Mouse (Mus musculus) G1E-ER4 (cell line): ENCODE results near the gene Tiprl. TPM values are rescaled to one million over a fixed set of nuclear protein-coding genes. Genes with fewer than 3 reads are reported as not detected.

ENCODE experiments used
- GATA1 ChIP-seq: IDR thresholded peaks from one replicate; pipeline ENCODE4 v1.8.0; 2012; ENCODE audit warnings: low read length, inconsistent platforms
- polyA plus RNA-seq: library from polyadenylated mRNA; stranded (reverse); fragments of >175 nt; gene quantifications from 2 replicates; pipeline ENCODE4 v1.2.3, GENCODE M21; 2012

Gene Tiprl
- polyA plus RNA-seq, 1 experiment: 16.0 TPM

GRCm38 (mm10) chr1:165230691-165231090, 6.1 kb downstream of the Tiprl start:
- no peak for TF ChIP-seq GATA1

DNA sequence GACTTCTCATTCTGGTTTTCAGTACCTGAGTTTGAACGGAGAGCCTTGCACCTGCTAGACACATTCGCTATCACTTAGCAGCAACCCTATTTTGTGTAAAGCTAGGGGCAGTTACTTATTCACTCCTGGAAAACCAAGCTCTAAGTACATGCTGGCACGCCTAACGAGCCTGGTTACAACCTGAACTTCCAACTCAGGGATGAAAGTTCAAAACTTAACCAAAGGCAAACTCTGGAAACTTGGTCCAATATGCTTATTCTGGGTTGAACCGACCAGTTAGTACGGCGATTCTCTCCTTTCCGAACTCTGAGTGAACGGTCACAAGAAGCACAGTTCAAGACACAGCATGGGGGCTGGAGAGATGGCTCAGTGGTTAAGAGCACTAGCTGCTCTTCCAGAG, 7.2 kb downstream of the Tiprl start:
- TF ChIP-seq GATA1: no peak

- no peak for TF ChIP-seq GATA1
Measured at GRCm38 (mm10) chr1:165217023-165217589, 19.7 kb downstream of the Tiprl start.

DNA sequence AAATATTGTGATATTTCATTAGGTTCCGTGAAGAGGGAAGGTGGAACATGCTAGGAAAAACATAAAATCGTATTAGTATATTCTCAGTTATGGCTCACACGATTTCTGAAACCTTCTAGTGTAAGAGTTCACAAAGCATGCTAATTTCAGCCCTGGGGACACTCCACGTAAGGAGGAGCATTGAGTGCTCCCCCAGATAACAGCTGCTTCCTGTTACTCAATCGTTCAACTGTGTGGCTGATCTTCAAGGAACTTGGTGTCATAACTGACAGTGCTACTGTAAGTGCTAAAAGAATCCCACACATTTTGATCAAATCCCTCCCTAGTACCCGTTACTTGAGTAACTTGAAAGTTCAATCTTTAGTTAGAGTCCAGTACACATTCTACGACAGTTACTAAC, 21.0 kb downstream of the Tiprl start:
- no peak for TF ChIP-seq GATA1

GRCm38 (mm10) chr1:165205591-165205990, 31.2 kb downstream of the Tiprl start:
- no peak for TF ChIP-seq GATA1

GRCm38 (mm10) chr1:165203488-165204035, 33.2 kb downstream of the Tiprl start:
- TF ChIP-seq GATA1: no peak

DNA sequence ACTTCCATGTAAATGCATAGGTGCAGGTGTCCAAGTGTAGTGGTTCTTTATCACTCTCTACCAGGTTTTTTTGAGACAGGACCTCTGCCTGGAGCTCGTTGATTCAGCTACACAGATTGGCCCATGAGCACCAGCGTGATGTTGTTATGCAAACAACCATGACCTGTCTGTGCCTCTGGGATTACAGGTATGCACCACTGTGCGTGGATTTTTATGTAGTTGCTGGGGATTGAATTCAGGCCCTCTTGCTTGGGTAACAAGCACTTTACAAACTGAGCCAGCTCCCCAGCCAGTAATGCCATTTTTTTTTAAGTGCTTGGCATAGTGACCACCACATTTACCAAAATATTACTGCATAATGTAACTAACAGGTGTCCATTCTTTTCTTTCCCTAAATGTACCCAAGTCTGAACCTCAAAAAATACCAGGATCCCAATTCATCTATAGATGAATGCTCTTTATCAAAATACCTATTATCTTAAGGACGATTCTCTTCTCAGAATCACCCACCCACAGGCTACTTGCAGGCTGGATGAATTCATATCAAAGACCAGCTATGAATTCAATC, 35.3 kb downstream of the Tiprl start:
- no peak for TF ChIP-seq GATA1

DNA sequence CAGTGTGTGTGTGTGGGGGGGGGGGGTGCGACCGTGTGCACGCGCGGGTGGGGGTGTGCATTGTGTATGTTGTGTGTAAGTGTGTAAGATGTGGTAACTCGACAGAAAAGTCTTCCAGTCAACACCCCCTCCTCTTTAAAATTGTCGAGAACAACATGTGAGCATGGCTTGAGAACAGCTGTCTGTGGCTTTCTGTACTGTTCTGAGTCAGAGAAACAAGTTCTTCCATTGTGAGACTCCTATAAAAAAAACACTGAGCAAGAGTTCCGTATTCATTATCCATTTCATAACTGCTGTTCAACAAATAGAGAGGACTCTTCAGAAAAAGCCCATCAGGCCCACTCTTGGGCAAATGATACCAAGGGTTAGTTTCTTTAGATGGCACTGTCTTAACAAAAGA, 36.0 kb downstream of the Tiprl start:
- TF ChIP-seq GATA1: no peak

GRCm38 (mm10) chr1:165199639-165200038, 37.2 kb downstream of the Tiprl start:
- TF ChIP-seq GATA1: no peak

GRCm38 (mm10) chr1:165198951-165199350, 37.8 kb downstream of the Tiprl start:
- no peak for TF ChIP-seq GATA1

GRCm38 (mm10) chr1:165197875-165198274, 38.9 kb downstream of the Tiprl start:
- TF ChIP-seq GATA1: no peak

GRCm38 (mm10) chr1:165195396-165195960, 41.3 kb downstream of the Tiprl start:
- TF ChIP-seq GATA1: no peak

GRCm38 (mm10) chr1:165194662-165195013, 42.2 kb downstream of the Tiprl start:
- no peak for TF ChIP-seq GATA1

DNA sequence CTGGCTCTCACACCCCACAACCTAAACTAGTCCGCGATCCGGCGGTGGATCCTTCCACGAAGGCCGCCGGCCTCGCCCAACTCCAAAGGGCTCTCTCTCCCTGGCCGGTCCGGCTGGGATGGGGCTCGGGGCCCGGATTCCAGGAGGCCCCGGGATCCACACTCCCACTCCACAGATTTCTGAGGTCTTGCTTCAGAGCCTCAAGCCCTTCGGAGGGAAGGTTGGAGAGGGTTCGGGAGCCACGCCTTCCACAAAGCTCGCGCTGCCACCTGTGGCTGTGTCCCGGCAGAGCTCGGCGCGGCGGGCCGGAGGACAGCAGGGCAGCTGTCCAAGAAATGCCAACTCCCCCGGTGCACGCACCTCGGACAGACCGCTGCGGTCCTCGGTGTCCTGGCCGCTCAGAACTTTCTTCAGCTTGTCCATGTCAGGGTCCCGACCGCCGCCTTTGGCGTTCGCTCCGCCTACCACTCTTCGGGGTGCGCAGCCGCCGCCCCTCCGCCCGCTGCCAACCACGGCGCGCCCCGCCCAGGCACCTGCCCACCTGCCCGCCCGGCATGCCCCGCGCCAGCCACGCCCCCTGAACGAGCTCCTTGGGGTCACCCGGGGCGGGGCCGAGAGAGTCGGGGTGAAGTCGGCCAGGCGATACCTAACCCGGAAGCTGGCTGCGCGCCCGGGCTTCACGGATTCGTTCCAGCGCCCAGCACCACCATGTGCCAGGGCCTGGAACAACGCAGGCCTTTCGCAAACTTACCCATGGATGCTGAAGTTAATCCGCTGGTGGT, 42.7 kb downstream of the Tiprl start, which contains the start of gene Sft2d2:
Gene Sft2d2 (minus strand): TSS at position 559 of the 782 bp plus-strand sequence.
- TF ChIP-seq GATA1: no peak

DNA sequence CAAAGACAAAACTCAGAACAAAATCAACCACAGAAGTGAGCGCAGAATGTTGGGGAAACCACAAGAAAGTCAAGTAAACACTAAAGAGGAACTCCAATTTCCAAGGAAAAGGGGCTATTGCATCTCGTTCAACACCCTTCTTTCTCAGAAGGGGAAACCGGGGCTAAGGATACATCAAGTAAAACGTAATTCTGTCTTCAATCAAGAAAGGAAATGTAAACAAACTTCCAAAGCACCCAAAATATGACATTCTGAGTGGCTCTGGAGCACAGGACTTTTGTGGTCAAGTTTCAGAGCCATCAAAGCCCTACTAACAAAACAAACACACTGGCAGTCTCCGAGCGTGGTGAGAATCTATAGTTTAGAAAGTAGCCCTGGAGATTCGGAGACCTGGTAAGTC, 43.4 kb downstream of the Tiprl start:
- TF ChIP-seq GATA1: no peak

DNA sequence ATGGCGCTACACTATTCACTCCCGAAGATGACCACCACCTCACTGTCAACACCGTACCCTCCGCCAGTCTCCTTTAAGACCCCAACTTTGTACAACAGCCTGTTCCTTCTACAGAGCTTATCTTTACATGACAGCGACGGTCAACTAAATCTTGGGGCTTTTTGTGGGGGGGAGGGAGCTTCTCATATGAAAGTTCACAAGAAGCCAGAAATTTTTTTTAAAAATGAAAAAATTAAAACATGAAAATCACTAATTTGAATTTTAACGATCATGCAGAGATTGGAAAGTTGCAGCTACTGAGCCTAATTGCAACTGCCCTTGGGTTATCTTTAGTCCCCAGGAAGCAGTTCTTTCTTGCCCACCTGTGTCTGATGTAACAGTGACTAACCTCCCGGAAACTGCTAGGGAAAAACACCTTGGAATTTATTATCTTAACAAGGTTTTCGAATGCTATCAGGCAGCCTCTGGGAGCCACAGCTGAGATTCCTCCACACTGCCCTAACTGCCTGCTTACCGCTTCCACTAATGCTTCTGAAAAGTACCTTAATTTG, 44.0 kb downstream of the Tiprl start:
- no peak for TF ChIP-seq GATA1
